Mouse (Mus musculus) A20 (cell line): Measurements from ENCODE around the gene Fmnl1.
A peak's percentile ranks its signal among the peaks of the same experiment; 100 is the strongest.

Source experiments
- DNase-seq: peaks from one replicate; pipeline ENCODE4 v3.0.0-alpha.2; 2011; ENCODE audit warnings: low read depth, low spot score

Gene Fmnl1

GRCm38 (mm10) chr11:103170494-103171285 lies at the start of gene Fmnl1:
Gene Fmnl1, plus strand, starts transcription at chr11:103171107.
- peak; percentile 69 for DNase-seq

- peak; percentile 80 for DNase-seq
These were observed 39.0 kb upstream of the Fmnl1 start, which contains the start of gene Hexim2 for GRCm38 (mm10) chr11:103131701-103132575. Gene Hexim2, plus strand, starts transcription at chr11:103132429.

- DNase-seq = peak; percentile 100
These were observed 38.1 kb upstream of the Fmnl1 start for GRCm38 (mm10) chr11:103132576-103133455.

GRCm38 (mm10) chr11:103133456-103134185 lies 37.3 kb upstream of the Fmnl1 start:
- DNase-seq = peak; percentile 62

- DNase-seq = no peak
These were observed 36.7 kb upstream of the Fmnl1 start for GRCm38 (mm10) chr11:103134221-103134620.

- no peak for DNase-seq
These were observed 34.8 kb upstream of the Fmnl1 start for GRCm38 (mm10) chr11:103136039-103136577.

- no peak for DNase-seq
These were observed 30.8 kb upstream of the Fmnl1 start for GRCm38 (mm10) chr11:103139951-103140762.

GRCm38 (mm10) chr11:103140763-103141100 lies 30.2 kb upstream of the Fmnl1 start:
- DNase-seq = no peak

- no peak for DNase-seq
These were observed 29.6 kb upstream of the Fmnl1 start for GRCm38 (mm10) chr11:103141101-103141943.

- DNase-seq = no peak
These were observed 29.0 kb upstream of the Fmnl1 start for GRCm38 (mm10) chr11:103141944-103142255.

GRCm38 (mm10) chr11:103142441-103143182 lies 28.3 kb upstream of the Fmnl1 start:
- no peak for DNase-seq

- no peak for DNase-seq
These were observed 26.3 kb upstream of the Fmnl1 start for GRCm38 (mm10) chr11:103144309-103145285.

GRCm38 (mm10) chr11:103146386-103146785 lies 24.5 kb upstream of the Fmnl1 start:
- DNase-seq = no peak

- no peak for DNase-seq
These were observed 23.1 kb upstream of the Fmnl1 start for GRCm38 (mm10) chr11:103147766-103148165.

- DNase-seq = no peak
These were observed 21.1 kb upstream of the Fmnl1 start for GRCm38 (mm10) chr11:103149771-103150170.

- peak; percentile 86 for DNase-seq
These were observed 12.1 kb upstream of the Fmnl1 start for GRCm38 (mm10) chr11:103158621-103159478.
